30 mouse cellular contexts compared by ENCODE assay signal in the genomic region with DNA sequence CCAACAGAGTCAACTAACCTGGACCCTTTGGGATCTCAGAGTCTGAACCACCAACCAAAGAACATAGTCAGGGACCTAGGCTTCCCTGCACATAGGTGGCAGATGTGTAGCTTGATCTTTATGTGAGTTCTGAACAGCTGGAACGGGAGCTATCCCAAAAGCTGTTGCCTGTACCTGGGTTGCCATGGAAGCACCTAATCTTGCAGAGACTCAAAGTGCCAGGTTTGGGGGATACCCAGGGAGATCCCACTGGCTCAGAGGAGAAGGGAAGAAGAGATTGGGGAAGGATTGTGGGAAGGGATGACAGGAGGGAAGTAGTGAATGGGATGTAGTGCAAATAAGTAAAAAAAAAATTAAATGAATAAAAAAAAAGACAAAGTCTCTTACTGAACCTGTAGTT.
"Had no signal": no experiment of that assay in that cellular context is flagged by ENCODE, and none has a peak within 500 bp of the region (broad histone marks: within the 10 kb centered on the region; RNA-seq: fewer than 3 reads in every experiment).

No protein-coding gene starts in this region.

- H3K36me3 ChIP-seq: limb, embryonic 10.5 days; limb, embryonic 12.5 days; limb, embryonic 13.5 days; limb, embryonic 15.5 days; liver, embryonic 12.5 days; liver, embryonic 13.5 days; liver, embryonic 15.5 days; lung, embryonic 15.5 days; midbrain, embryonic 10.5 days; midbrain, embryonic 12.5 days; midbrain, embryonic 13.5 days; neural tube, embryonic 12.5 days had no signal

- H3K4me1 ChIP-seq: limb, embryonic 10.5 days; limb, embryonic 15.5 days; liver, embryonic 12.5 days; liver, embryonic 13.5 days; liver, embryonic 15.5 days; lung, embryonic 15.5 days; megakaryocyte, embryonic 14.5 days; midbrain, embryonic 10.5 days; midbrain, embryonic 12.5 days; midbrain, embryonic 13.5 days had no signal

- H3K27ac ChIP-seq: limb, embryonic 10.5 days; limb, embryonic 12.5 days; limb, embryonic 13.5 days; limb, embryonic 15.5 days; liver, embryonic 12.5 days; liver, embryonic 13.5 days; liver, embryonic 14.5 days; liver, embryonic 15.5 days; lung, embryonic 15.5 days; macrophage; midbrain, embryonic 10.5 days; midbrain, embryonic 12.5 days; midbrain, embryonic 13.5 days; neural tube, embryonic 12.5 days had no signal

- H3K27me3 ChIP-seq: limb, embryonic 12.5 days; limb, embryonic 13.5 days; limb, embryonic 15.5 days; liver, embryonic 12.5 days; liver, embryonic 13.5 days; liver, embryonic 15.5 days; lung, embryonic 15.5 days; megakaryocyte, embryonic 14.5 days; midbrain, embryonic 12.5 days; midbrain, embryonic 13.5 days; neural tube, embryonic 12.5 days had no signal

- ATAC-seq: liver, embryonic 12.5 days; liver, postnatal 0 days; lung, postnatal 0 days; midbrain, embryonic 13.5 days; midbrain, embryonic 16.5 days had no signal

- H3K4me2 ChIP-seq: limb, embryonic 12.5 days; limb, embryonic 13.5 days; limb, embryonic 15.5 days; liver, embryonic 11.5 days; liver, embryonic 12.5 days; liver, embryonic 13.5 days; liver, embryonic 15.5 days; lung, embryonic 14.5 days; lung, embryonic 15.5 days; midbrain, embryonic 12.5 days; midbrain, embryonic 13.5 days; neural tube, embryonic 12.5 days had no signal

- DNase-seq: left cerebral cortex, postnatal 4 days; liver; liver, embryonic 13.5 days; liver, postnatal 0 days; lung, adult 18-20 months; lung, adult 2 months; lung, postnatal 10 days; lung, postnatal 14 days; lung, postnatal 36 days; lung, postnatal 4 days; midbrain, embryonic 14.5 days had no signal

- H3K4me3 ChIP-seq: limb, embryonic 10.5 days; limb, embryonic 12.5 days; limb, embryonic 13.5 days; limb, embryonic 15.5 days; liver, embryonic 12.5 days; liver, embryonic 13.5 days; liver, embryonic 15.5 days; lung, embryonic 15.5 days; megakaryocyte, embryonic 14.5 days; midbrain, embryonic 10.5 days; midbrain, embryonic 12.5 days; midbrain, embryonic 13.5 days; myocyte; neural tube, embryonic 12.5 days had no signal

- H3K9ac ChIP-seq: limb, embryonic 12.5 days; limb, embryonic 13.5 days; limb, embryonic 15.5 days; liver, embryonic 12.5 days; liver, embryonic 13.5 days; liver, embryonic 14.5 days; liver, embryonic 15.5 days; liver, postnatal 0 days; lung, embryonic 14.5 days; lung, embryonic 15.5 days; midbrain, embryonic 12.5 days; midbrain, embryonic 13.5 days; neural tube, embryonic 12.5 days had no signal

- H3K9me3 ChIP-seq: limb, embryonic 10.5 days; limb, embryonic 12.5 days; limb, embryonic 13.5 days; limb, embryonic 15.5 days; liver, embryonic 12.5 days; liver, embryonic 13.5 days; liver, embryonic 15.5 days; lung, embryonic 15.5 days; megakaryocyte, embryonic 14.5 days; midbrain, embryonic 10.5 days; midbrain, embryonic 12.5 days; midbrain, embryonic 13.5 days; neural tube, embryonic 12.5 days had no signal
